Mouse (Mus musculus) C2C12 (cell line): ENCODE measurements around the gene Wfs1. TPM values are rescaled to one million over a fixed set of nuclear protein-coding genes. Genes with fewer than 3 reads are reported as not detected.

ENCODE experiments used
- H3K27me3 ChIP-seq: one replicate; pipeline ENCODE4 v1.6.1; 2011; ENCODE audit not compliant: control insufficient read depth, insufficient read depth, insufficient read length
- H3K36me3 ChIP-seq: one replicate; pipeline ENCODE4 v1.6.1; 2011; ENCODE audit not compliant: control insufficient read depth, insufficient read depth
- H3K4me3 ChIP-seq: one replicate; pipeline ENCODE4 v1.5.1; 2011; ENCODE audit warnings: mild to moderate bottlenecking, control low read depth; ENCODE audit not compliant: poor library complexity, insufficient read depth, severe bottlenecking
- H3K79me2 ChIP-seq: one replicate; pipeline ENCODE4 v1.6.1; 2011; ENCODE audit not compliant: control insufficient read depth, insufficient read depth
- H3K79me3 ChIP-seq: one replicate; pipeline ENCODE4 v1.6.1; 2011; ENCODE audit warnings: low read depth, control low read depth
- H3ac ChIP-seq: one replicate; pipeline ENCODE3; 2011; ENCODE audit warnings: low read depth; ENCODE audit not compliant: control insufficient read depth, insufficient read length
- CEBPB ChIP-seq: IDR thresholded peaks from one replicate; pipeline ENCODE4 v1.6.1; 2011; ENCODE audit warnings: low read depth, mild to moderate bottlenecking, control low read depth, moderate library complexity
- CTCF ChIP-seq: IDR thresholded peaks from one replicate; pipeline ENCODE4 v1.5.1; 2011; ENCODE audit not compliant: control insufficient read depth, insufficient read depth, insufficient read length
- FOSL1 ChIP-seq: IDR thresholded peaks from one replicate; pipeline ENCODE4 v1.8.0; 2011; ENCODE audit warnings: mild to moderate bottlenecking, low read length; ENCODE audit not compliant: poor library complexity, insufficient read depth, severe bottlenecking
- MAX ChIP-seq: IDR thresholded peaks from one replicate; pipeline ENCODE4 v1.6.1; 2011; ENCODE audit warnings: mild to moderate bottlenecking, control low read depth
- MYOD1 ChIP-seq: IDR thresholded peaks from one replicate; pipeline ENCODE4 v1.6.1; 2011; ENCODE audit warnings: low read depth; ENCODE audit not compliant: control insufficient read depth, insufficient read length
- MYOG ChIP-seq: IDR thresholded peaks from one replicate; pipeline ENCODE4 v1.6.1; 2011; ENCODE audit not compliant: control insufficient read depth, insufficient read length; ENCODE audit errors: extremely low read depth
- USF1 ChIP-seq: IDR thresholded peaks from one replicate; pipeline ENCODE4 v1.6.1; 2011; ENCODE audit warnings: low read depth, mild to moderate bottlenecking, control low read depth, moderate library complexity
- polyA plus RNA-seq: library from polyadenylated mRNA; unstranded; fragments of >200 nt; fragmentation: generic; extraction: Trizol; gene quantifications from one replicate; pipeline ENCODE4 v1.2.1, GENCODE M21; 2012; ENCODE audit warnings: missing spikeins

Wfs1 gene
- polyA plus RNA-seq, 1 experiment, result 16.2 TPM

- Histone ChIP-seq H3K79me2 (no peaks in the 10 kb centered on the region), H3ac (no peak overlapping the region), H3K4me3 (no peak overlapping the region), H3K27me3 (no peaks in the 10 kb centered on the region), H3K79me3 (no peaks in the 10 kb centered on the region), H3K36me3 (no peaks in the 10 kb centered on the region)
- TF ChIP-seq MYOD1, result no peak
Measured at GRCm38 (mm10) chr5:36982271-36982670, 6.7 kb downstream of the Wfs1 start.

DNA sequence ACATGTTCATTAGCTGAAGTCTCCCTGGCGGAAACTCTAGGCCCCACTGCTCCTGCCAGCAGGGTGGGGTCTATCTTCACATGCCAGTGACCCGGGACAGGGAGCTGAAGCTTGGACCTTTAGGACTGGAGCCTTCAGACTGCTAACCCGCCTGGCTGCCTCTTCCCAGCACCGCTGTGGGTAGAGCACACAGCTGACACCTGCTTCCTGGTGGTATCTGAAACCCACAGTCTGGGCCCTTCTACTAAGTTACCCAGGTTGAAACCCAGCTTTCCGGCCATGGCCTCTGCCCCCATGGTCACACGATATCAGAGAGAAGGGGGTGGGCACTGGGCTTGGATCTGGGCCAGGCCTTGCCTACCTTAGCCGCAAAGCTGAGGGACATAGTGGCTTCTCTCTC is 9.4 kb downstream of the Wfs1 start:
- no peak overlapping the region for H3ac ChIP-seq
- TF ChIP-seq CTCF, result no peak
- H3K27me3 ChIP-seq, result no peaks in the 10 kb centered on the region
- no peaks in the 10 kb centered on the region for H3K79me2 ChIP-seq
- no peak overlapping the region for H3K4me3 ChIP-seq
- H3K36me3 ChIP-seq, result no peaks in the 10 kb centered on the region
- H3K79me3 ChIP-seq, result no peaks in the 10 kb centered on the region

DNA sequence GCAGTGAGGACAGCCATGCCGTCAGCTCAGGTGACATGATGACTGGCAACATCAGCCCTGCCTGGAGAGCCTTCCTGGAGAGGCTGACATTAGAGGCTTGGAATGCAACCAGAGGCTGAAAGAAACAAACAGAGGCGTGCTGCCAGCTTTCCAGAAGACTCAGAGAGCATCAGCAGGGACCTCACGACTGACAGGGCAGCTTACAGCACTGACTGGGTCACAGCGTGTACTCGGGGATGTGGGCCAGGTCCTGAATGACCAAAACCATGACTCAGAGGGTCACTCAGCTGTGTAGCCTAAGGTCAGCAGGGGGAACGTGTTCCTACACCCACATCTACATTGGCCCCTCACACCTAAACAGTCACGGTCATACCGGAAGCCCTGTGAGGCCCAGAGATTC is 10.0 kb downstream of the Wfs1 start:
- TF ChIP-seq CEBPB (no peak), MAX (no peak), FOSL1 (no peak), CTCF (no peak), USF1 (no peak), MYOD1 (no peak)
- H3K79me2 ChIP-seq, result no peaks in the 10 kb centered on the region

GRCm38 (mm10) chr5:36977809-36978208 is 11.2 kb downstream of the Wfs1 start:
- no peaks in the 10 kb centered on the region for H3K79me3 ChIP-seq
- no peaks in the 10 kb centered on the region for H3K79me2 ChIP-seq
- H3K27me3 ChIP-seq, result no peaks in the 10 kb centered on the region
- no peak overlapping the region for H3ac ChIP-seq
- TF ChIP-seq CTCF, result no peak
- no peak for TF ChIP-seq MYOG
- no peak for TF ChIP-seq CEBPB
- no peak for TF ChIP-seq USF1
- no peak for TF ChIP-seq MYOD1
- no peak for TF ChIP-seq FOSL1
- no peak for TF ChIP-seq MAX
- no peak overlapping the region for H3K4me3 ChIP-seq
- H3K36me3 ChIP-seq, result no peaks in the 10 kb centered on the region

More for the DNA sequence above, 10.0 kb downstream of the Wfs1 start:
- Histone ChIP-seq H3K27me3 (no peaks in the 10 kb centered on the region), H3ac (no peak overlapping the region), H3K4me3 (no peak overlapping the region), H3K36me3 (no peaks in the 10 kb centered on the region), H3K79me3 (no peaks in the 10 kb centered on the region)

GRCm38 (mm10) chr5:36975336-36975735 is 13.7 kb downstream of the Wfs1 start:
- Histone ChIP-seq H3K36me3 (no peaks in the 10 kb centered on the region), H3ac (no peak overlapping the region), H3K27me3 (no peaks in the 10 kb centered on the region), H3K4me3 (no peak overlapping the region), H3K79me2 (no peaks in the 10 kb centered on the region), H3K79me3 (no peaks in the 10 kb centered on the region)
- TF ChIP-seq USF1, result no peak
- no peak for TF ChIP-seq MAX

DNA sequence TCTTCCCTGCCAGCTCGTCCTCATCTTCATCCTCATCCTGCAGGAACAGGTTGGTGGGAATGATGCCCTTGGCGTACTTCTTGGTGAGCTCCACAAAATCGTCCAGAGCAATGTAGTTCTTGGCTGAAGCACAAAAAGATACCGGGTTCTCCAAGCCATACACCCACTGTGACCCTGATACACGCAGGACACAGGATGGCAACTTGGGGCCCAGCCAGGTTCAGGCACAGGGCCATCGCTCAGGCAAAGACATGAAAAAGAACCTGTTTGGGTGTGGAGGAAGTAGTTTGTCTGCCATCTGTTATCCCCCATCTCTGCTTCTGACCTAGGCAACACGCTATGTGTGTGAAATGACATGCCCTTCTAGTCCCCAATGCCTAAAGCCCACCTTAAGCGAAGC is 17.4 kb downstream of the Wfs1 start:
- Histone ChIP-seq H3K79me2 (no peaks in the 10 kb centered on the region), H3K79me3 (no peaks in the 10 kb centered on the region), H3K36me3 (peaks cover 7% of the 10 kb centered on the region), H3K4me3 (no peak overlapping the region), H3ac (no peak overlapping the region), H3K27me3 (no peaks in the 10 kb centered on the region)
- no peak for TF ChIP-seq MYOD1
- TF ChIP-seq MYOG, result no peak
- no peak for TF ChIP-seq CTCF
- no peak for TF ChIP-seq CEBPB
- TF ChIP-seq MAX, result no peak
- TF ChIP-seq FOSL1, result no peak
- no peak for TF ChIP-seq USF1
